Mouse (Mus musculus): ENCODE data around the gene Arhgap4.

Gene Arhgap4

GRCm38 (mm10) chrX:73854326-73855086 lies 67.2 kb downstream of the Arhgap4 start:
- no peak for DNase-seq (ENCODE audit: low spot score in 2 of 2)

All from frontal cortex, postnatal 36 days (tissue).